Mouse (Mus musculus) NIH3T3 (cell line): ENCODE data around the gene Liph.
"Not testable (repeated sequence)": the region's sequence is repeated elsewhere in the genome, so short reads cannot be mapped to it uniquely, and the experiment has no call there.

Source experiments
- DNase-seq: peaks from one replicate; pipeline ENCODE4 v3.0.0-alpha.2; 2012; ENCODE audit warnings: low read depth

Liph gene

GRCm38 (mm10) chr16:21976203-21976602 is 19.3 kb downstream of the Liph start:
- DNase-seq: peak; percentile 90

GRCm38 (mm10) chr16:21971446-21971845 is 24.0 kb downstream of the Liph start:
- DNase-seq: no peak

- DNase-seq: no peak
These were observed 24.9 kb downstream of the Liph start for GRCm38 (mm10) chr16:21970536-21970935.

DNA sequence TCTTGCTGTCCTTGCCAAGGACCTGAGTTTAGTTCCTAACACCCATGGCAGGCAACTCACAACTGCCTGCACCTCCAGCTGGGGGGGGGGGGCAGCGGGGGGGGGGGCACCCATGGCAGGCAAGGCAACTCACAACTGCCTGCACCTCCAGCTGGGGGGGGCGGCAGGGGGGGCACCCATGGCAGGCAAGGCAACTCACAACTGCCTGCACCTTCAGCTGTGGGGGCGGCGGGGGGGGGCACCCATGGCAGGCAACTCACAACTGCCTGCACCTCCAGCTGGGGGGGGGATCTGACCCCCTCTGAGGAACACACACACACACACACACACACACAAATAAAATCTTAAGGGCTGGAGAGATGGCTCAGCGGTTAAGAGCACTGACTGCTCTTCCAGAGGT is 25.6 kb downstream of the Liph start:
- DNase-seq: no peak

GRCm38 (mm10) chr16:21965576-21965975 is 29.9 kb downstream of the Liph start:
- DNase-seq: no peak

GRCm38 (mm10) chr16:21955591-21955990 is 39.9 kb downstream of the Liph start:
- DNase-seq: peak; percentile 65

DNA sequence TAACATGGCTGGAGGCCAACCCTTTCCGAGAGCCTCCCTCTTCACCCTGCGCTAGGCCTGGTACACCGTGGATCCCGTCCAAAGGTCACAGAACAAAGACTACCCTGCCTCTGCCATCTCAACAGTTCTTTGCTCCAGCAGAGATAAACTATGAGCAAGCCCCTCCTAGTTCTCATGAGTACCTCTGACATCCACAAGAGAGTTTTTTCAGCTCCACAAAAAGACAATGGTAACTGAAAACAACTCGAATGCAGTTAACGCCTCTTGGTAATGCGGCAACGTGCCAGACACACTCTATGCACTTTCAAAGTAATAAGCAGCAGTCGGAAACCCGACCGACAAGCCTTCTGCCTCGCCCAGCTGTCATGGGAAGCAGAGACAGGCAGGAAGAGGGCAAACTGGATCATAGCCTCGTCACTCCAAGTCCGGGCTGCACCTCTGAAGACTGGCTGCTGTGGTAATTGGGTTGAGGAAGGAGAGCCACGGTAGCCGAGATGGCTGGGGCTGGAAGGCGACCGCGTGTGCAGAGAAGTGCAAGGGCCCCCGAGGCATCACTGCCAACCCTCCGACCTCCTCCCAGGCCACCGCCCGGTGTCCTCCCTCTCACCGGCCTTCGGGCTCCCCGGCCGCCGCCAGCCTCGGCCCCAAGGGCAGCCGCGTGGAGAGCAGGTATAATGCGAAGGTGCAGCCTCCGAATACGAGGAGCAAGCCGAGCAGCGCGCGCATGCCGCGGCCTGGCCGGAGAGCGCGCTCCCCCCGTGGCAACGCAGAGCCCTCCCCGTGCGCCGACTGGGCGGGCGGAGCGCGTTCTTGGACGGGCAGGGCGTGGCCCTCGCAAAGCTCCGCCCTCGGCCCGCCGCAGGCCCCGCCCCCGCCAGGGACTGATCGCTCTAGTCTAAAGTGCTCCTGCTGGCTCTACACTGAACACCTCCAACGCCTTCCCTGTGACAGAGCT is 48.4 kb downstream of the Liph start, which contains the start of gene Tmem41a:
Tmem41a (minus strand) TSS at position 792 of the 955 bp plus-strand sequence.
- DNase-seq: peak; percentile 93

GRCm38 (mm10) chr16:21928471-21928870 is 67.0 kb downstream of the Liph start:
- DNase-seq: no peak

- no peak for DNase-seq
These were observed 78.8 kb downstream of the Liph start for GRCm38 (mm10) chr16:21916681-21917080.

DNA sequence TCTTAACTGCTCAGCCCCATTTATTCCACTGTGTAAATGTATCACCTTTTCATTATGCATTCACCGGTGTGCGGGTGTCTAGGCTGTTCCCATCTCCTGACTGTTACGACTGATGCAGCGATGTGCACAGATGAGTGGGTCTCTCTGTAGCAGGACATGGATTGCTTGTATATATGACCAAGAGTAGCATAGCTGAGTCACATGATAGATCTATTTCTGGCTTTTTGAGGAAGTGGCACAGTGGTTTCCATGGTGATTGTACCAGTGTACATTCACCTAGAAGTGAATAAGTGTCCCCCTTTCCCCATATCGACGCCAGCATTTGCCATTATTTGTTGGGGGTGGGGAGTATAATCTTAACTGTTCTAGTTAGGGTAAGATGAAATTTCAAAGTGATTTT is 82.1 kb downstream of the Liph start:
- no peak for DNase-seq

DNA sequence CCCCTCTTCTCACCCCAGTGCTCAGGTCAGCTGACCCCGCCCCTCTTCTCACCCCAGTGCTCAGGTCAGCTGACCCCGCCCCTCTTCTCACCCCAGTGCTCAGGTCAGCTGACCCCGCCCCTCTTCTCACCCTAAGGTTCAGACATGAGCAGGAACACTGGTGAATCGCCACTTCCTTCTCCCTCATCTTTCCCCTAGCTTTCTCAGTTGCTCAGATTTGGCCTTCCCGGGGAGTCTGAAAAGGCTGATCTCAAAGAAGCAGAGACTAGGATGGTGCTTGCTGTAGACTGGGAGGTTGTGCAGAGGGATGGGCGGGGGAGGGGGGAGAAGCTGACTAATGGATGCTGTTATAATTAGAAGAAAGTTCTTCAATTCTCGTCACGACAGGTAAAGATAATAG is 86.6 kb downstream of the Liph start:
- DNase-seq: not testable (repeated sequence)

DNA sequence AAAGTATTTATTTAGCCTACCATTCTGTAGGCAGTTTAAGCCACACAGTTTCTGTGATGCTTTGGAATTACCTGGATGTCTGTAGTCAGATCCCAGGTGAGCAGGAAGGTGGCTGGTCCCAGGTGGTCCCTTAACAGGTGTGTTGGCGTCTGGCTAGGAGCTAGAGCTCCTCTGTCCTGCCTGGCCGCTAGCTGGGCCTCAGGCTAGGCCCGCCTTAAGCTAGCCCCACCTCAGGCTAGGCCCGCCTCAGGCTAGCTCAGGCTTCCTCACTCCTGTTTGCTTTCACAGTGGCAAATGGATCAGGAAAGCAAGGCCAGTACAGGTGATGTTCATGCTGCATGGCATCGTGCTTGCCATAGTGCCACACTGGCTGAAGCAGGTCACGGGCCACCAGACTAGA is 88.6 kb downstream of the Liph start:
- no peak for DNase-seq

GRCm38 (mm10) chr16:21905996-21906395 is 89.5 kb downstream of the Liph start:
- no peak for DNase-seq

GRCm38 (mm10) chr16:21904636-21905035 is 90.8 kb downstream of the Liph start:
- DNase-seq: no peak
